Mouse (Mus musculus) embryonic facial prominence, embryonic 11.5 days (tissue): ENCODE data around the gene Fam118a. TPM values are rescaled to one million over a fixed set of nuclear protein-coding genes. Genes with fewer than 3 reads are reported as not detected.

Experiments
- ATAC-seq: fragments of 200-750 bp; cut with Nextera tagmentation; replicated peaks from 2 replicates; pipeline ENCODE4 v1.8.0; 2017; ENCODE audit warnings: low read depth; ENCODE audit not compliant: insufficient number of reproducible peaks, low FRiP score, low TSS enrichment
- DNase-seq: peaks from one replicate; pipeline ENCODE4 v3.0.0-alpha.2; 2015; ENCODE audit warnings: low spot score
- H3K27ac ChIP-seq: fragments of 300-500 bp; sonication (generic); replicated peaks from 2 replicates; pipeline ENCODE4 v1.5.1; 2014; ENCODE audit warnings: mild to moderate bottlenecking, low read depth, low read length, control low read depth
- H3K27me3 ChIP-seq: fragments of 300-500 bp; sonication (generic); 2 replicates; pipeline ENCODE4 v1.6.1; 2014; ENCODE audit warnings: mild to moderate bottlenecking, low read length, moderate library complexity, mixed read lengths; ENCODE audit not compliant: control insufficient read depth, insufficient read depth
- H3K36me3 ChIP-seq: fragments of 300-500 bp; sonication (generic); replicated peaks from 2 replicates; pipeline ENCODE4 v1.6.1; 2014; ENCODE audit warnings: low read depth, mild to moderate bottlenecking, low read length, moderate library complexity, mixed read lengths; ENCODE audit not compliant: control insufficient read depth, insufficient read depth
- H3K4me1 ChIP-seq: fragments of 300-500 bp; sonication (generic); 2 replicates; pipeline ENCODE4 v1.6.1; 2014; ENCODE audit warnings: low read length, mixed read lengths; ENCODE audit not compliant: control insufficient read depth, insufficient read depth
- H3K4me2 ChIP-seq: fragments of 300-500 bp; sonication (generic); 2 replicates; pipeline ENCODE4 v1.6.1; 2014; ENCODE audit warnings: low read depth, mild to moderate bottlenecking, control low read depth, low read length, moderate library complexity
- H3K4me3 ChIP-seq: fragments of 300-500 bp; sonication (generic); 2 replicates; pipeline ENCODE4 v1.5.1; 2014; ENCODE audit warnings: low read depth, low read length, control low read depth
- H3K9ac ChIP-seq: fragments of 300-500 bp; sonication (generic); replicated peaks from 2 replicates; pipeline ENCODE4 v1.6.1; 2014; ENCODE audit warnings: mild to moderate bottlenecking, control low read depth, low read length
- H3K9me3 ChIP-seq: fragments of 300-500 bp; sonication (generic); replicated peaks from 2 replicates; pipeline ENCODE4 v1.6.1; 2016; ENCODE audit warnings: mild to moderate bottlenecking, low read length, inconsistent platforms, mixed read lengths; ENCODE audit not compliant: control insufficient read depth
- WGBS: fragments of 180-500 bp; shearing (Covaris S2); extraction: QIAGEN DNeasy Blood & Tissue Kit; methylation state at CpG from one replicate; pipeline ENCODE4 v1.1.7; 2014; 5-methylcytosine and 5-hydroxymethylcytosine counted together
- polyA plus RNA-seq: library from polyadenylated mRNA; unstranded; fragments of >200 nt; fragmentation: Nextera tagmentation; extraction: Ambion mirVana; gene quantifications from 2 replicates; pipeline ENCODE4 v1.2.1, GENCODE M21; 2014

Fam118a gene
- polyA plus RNA-seq, 1 experiment from 2014 or later: 26.3 TPM

GRCm38 (mm10) chr15:84987874-84988825 is 40.6 kb upstream of the Fam118a start, which contains the start of gene 5031439G07Rik:
5031439G07Rik (minus strand) TSS chr15:84988551.
- no peak within 1 kb of the TSS; the same call in 1 of the 2 replicates for H3K27ac ChIP-seq
- H3K27me3 ChIP-seq: no peaks in the 10 kb centered on the region
- H3K9me3 ChIP-seq: no peaks in the 10 kb centered on the region
- H3K9ac ChIP-seq: peak within 1 kb of the TSS; percentile 94
- H3K4me1 ChIP-seq: no peaks in the 10 kb centered on the region
- under 1% methylated on average over 47 of the region's 59 CpGs for WGBS
- H3K4me2 ChIP-seq: peak within 1 kb of the TSS; percentile 81
- DNase-seq: peak; percentile 97
- peak within 1 kb of the TSS; percentile 81 for H3K4me3 ChIP-seq
- ATAC-seq: peak; percentile 72
- no peaks in the 10 kb centered on the region for H3K36me3 ChIP-seq

GRCm38 (mm10) chr15:84989098-84989497 is 39.6 kb upstream of the Fam118a start:
- Histone ChIP-seq H3K9ac (no peak overlapping the region), H3K4me2 (no peak overlapping the region), H3K36me3 (no peaks in the 10 kb centered on the region), H3K4me1 (no peaks in the 10 kb centered on the region), H3K9me3 (no peaks in the 10 kb centered on the region), H3K27me3 (no peaks in the 10 kb centered on the region), H3K4me3 (no peak overlapping the region), H3K27ac (no peak overlapping the region)
- WGBS: 58% methylated on average over 3 of the region's 3 CpGs
- DNase-seq (no peak), ATAC-seq (no peak)

GRCm38 (mm10) chr15:84989771-84990170 is 39.0 kb upstream of the Fam118a start:
- 86% methylated on average over 7 of the region's 7 CpGs for WGBS
- ATAC-seq (no peak), DNase-seq (no peak)
- Histone ChIP-seq H3K27ac (no peak overlapping the region), H3K4me2 (no peak overlapping the region), H3K4me1 (no peaks in the 10 kb centered on the region), H3K4me3 (no peak overlapping the region), H3K9me3 (no peaks in the 10 kb centered on the region), H3K9ac (no peak overlapping the region), H3K36me3 (no peaks in the 10 kb centered on the region), H3K27me3 (no peaks in the 10 kb centered on the region)

GRCm38 (mm10) chr15:84994498-84994897 is 34.2 kb upstream of the Fam118a start:
- DNase-seq (no peak), ATAC-seq (no peak)
- no peaks in the 10 kb centered on the region for H3K36me3 ChIP-seq
- H3K4me2 ChIP-seq: no peak overlapping the region
- no peaks in the 10 kb centered on the region for H3K4me1 ChIP-seq
- no peaks in the 10 kb centered on the region for H3K27me3 ChIP-seq
- H3K4me3 ChIP-seq: no peak overlapping the region
- H3K9me3 ChIP-seq: no peaks in the 10 kb centered on the region
- H3K27ac ChIP-seq: no peak overlapping the region
- 50% methylated on average over 6 of the region's 6 CpGs for WGBS
- H3K9ac ChIP-seq: no peak overlapping the region

GRCm38 (mm10) chr15:84995041-84995440 is 33.7 kb upstream of the Fam118a start:
- DNase-seq: no peak

GRCm38 (mm10) chr15:84995967-84996366 is 32.8 kb upstream of the Fam118a start:
- WGBS: 7% methylated on average over 1 of the region's 1 CpGs
- ATAC-seq: no peak

More at GRCm38 (mm10) chr15:84995041-84995440, 33.7 kb upstream of the Fam118a start:
- Histone ChIP-seq H3K27ac (no peak overlapping the region), H3K9me3 (no peaks in the 10 kb centered on the region), H3K4me2 (no peak overlapping the region), H3K27me3 (no peaks in the 10 kb centered on the region), H3K4me1 (no peaks in the 10 kb centered on the region), H3K9ac (no peak overlapping the region), H3K36me3 (no peaks in the 10 kb centered on the region), H3K4me3 (no peak overlapping the region)
- ATAC-seq: no peak
- WGBS: 20% methylated on average over 6 of the region's 6 CpGs

GRCm38 (mm10) chr15:84997768-84998454 is 30.8 kb upstream of the Fam118a start:
- no peak overlapping the region for H3K4me3 ChIP-seq
- H3K36me3 ChIP-seq: no peaks in the 10 kb centered on the region
- no peak for ATAC-seq
- no peaks in the 10 kb centered on the region for H3K9me3 ChIP-seq
- H3K27me3 ChIP-seq: no peaks in the 10 kb centered on the region
- 75% methylated on average over 14 of the region's 14 CpGs for WGBS
- H3K4me1 ChIP-seq: no peaks in the 10 kb centered on the region
- DNase-seq: no peak
- H3K27ac ChIP-seq: no peak overlapping the region
- no peak overlapping the region for H3K9ac ChIP-seq
- no peak overlapping the region for H3K4me2 ChIP-seq

More at GRCm38 (mm10) chr15:84995967-84996366, 32.8 kb upstream of the Fam118a start:
- Histone ChIP-seq H3K36me3 (no peaks in the 10 kb centered on the region), H3K9me3 (no peaks in the 10 kb centered on the region), H3K4me1 (no peaks in the 10 kb centered on the region), H3K27me3 (no peaks in the 10 kb centered on the region), H3K27ac (no peak overlapping the region), H3K9ac (no peak overlapping the region), H3K4me2 (no peak overlapping the region), H3K4me3 (no peak overlapping the region)
- DNase-seq: peak; percentile 59

GRCm38 (mm10) chr15:84999911-85000310 is 28.8 kb upstream of the Fam118a start:
- H3K4me3 ChIP-seq: no peak overlapping the region
- no peaks in the 10 kb centered on the region for H3K27me3 ChIP-seq
- ATAC-seq (no peak), DNase-seq (no peak)
- no peak overlapping the region for H3K27ac ChIP-seq
- H3K36me3 ChIP-seq: no peaks in the 10 kb centered on the region
- no peak overlapping the region for H3K4me2 ChIP-seq
- H3K4me1 ChIP-seq: no peaks in the 10 kb centered on the region
- 70% methylated on average over 7 of the region's 7 CpGs for WGBS
- H3K9me3 ChIP-seq: no peaks in the 10 kb centered on the region
- H3K9ac ChIP-seq: no peak overlapping the region
